Mouse (Mus musculus) v-Abl transformed pro-B cells (cell line): ENCODE measurements around the gene Lhfp.

Experiments used
- in situ Hi-C, 2 experiments: fragments of 400-800 bp; cut with MboI; formaldehyde crosslinking; loops; one replicate each; pipeline ENCODE4 v1.15.1; 2025; ENCODE audit not compliant: unreplicated experiment in 2 of 2

Gene Lhfp

GRCm38 (mm10) chr3:53204985-53205365 is 163.6 kb downstream of the Lhfp start:
- in situ Hi-C loops = no loop called here

GRCm38 (mm10) chr3:53205706-53206105 is 164.4 kb downstream of the Lhfp start:
- in situ Hi-C loops = no loop called here

DNA sequence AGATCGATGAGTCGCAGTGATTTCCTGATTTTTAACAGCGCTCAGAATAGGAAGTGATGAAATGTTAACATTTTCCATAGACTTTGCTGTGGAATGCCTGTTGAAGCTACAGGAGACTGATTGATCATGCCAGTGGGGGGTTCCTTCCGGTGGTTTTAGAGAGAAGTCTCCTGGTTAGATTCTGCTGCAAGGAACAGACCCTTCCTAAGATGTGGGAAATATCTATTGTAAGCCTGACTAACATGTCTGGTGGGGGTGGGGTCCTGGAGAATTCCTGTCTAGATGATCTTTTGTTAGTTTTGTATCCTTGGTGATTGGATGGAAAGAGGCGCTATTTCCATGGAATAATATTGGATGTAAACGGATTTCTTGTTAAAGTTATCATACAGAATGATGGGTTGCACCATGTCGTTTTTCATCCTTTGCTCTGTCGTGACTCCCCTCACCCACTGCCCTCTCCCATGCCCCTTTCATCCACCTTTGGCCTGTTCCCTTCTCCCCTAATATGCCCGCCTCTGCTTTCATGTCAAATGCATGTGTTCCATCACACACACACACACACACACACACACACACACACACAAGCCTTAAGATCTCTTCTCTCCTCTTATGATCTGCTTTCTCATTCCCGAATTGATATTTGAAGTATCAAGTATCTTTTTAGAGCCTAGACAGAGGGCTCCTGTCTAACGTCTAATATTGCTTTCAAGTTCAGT is 165.3 kb downstream of the Lhfp start:
- in situ Hi-C loops = no loop called here

DNA sequence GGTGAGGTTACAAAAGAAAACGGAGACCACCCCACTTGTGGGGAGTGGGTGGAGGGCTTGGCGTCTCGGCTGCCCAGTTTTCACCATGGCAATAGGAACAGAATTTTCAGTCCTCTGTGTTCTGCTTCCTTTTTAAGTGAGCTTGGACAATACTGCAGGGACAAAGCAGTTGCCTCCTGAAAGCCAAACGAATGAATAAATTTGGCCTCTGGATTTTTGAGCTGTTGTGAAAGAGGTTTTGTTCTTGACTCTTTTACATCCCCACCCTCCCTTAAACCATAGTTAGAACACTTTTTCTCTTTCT is 165.8 kb downstream of the Lhfp start:
- in situ Hi-C loops = no loop called here

- in situ Hi-C loops = no loop called here
Measured at GRCm38 (mm10) chr3:53210691-53211526, 169.6 kb downstream of the Lhfp start.

GRCm38 (mm10) chr3:53212599-53212998 is 171.3 kb downstream of the Lhfp start:
- in situ Hi-C loops = no loop called here

GRCm38 (mm10) chr3:53213346-53213745 is 172.0 kb downstream of the Lhfp start:
- in situ Hi-C loops = no loop called here

DNA sequence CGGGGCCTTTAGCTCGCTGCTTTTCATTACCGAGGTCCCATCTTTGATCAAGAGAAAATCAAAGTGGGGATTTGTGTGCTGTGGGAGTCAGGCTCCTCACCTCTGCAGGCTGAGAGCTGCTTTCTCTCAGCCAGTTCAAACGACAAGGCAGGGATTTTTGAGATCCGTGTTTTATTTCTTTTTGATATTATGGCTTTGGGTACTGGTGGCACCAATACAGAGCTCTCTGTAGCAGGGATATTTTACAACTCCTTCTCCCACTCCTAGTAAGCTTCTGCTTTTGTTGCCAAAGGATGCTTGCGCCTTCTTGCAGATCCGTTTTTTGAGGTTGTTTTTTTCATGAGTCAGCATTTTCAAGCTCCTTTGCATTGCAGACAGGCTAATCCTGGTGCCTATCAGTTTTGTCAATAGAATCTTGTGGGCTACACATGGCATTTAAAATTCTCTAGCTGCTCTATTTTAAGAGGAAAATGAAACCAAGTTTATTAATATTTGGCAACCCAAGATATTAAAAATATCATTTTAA is 172.5 kb downstream of the Lhfp start:
- in situ Hi-C loops = no loop called here

DNA sequence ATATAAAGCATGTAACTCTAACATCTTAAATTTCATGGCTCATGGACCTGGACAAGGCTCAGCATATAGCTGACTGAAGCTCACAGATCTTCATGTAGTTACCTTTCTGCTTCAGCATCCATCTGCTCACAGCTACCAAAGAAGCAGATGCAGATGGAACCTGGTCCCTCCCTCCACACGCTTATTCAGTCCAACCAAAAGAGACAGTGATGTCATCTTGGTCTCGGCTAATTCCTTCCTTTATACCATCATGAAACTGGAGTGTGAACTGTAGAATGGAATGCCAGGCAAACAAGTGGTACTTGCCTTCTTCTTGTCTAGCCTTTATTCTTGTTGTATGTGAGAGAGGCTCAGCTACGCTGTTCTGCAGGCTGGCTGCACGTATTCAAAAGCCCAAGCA is 173.1 kb downstream of the Lhfp start:
- in situ Hi-C loops = no loop called here

GRCm38 (mm10) chr3:53217697-53218096 is 176.4 kb downstream of the Lhfp start:
- in situ Hi-C loops = no loop called here

GRCm38 (mm10) chr3:53221531-53222272 is 180.4 kb downstream of the Lhfp start:
- in situ Hi-C loops = loop anchor here (10.0 kb wide), 2 partner anchors 167 to 223 kb away; no protein-coding TSS in a partner anchor

DNA sequence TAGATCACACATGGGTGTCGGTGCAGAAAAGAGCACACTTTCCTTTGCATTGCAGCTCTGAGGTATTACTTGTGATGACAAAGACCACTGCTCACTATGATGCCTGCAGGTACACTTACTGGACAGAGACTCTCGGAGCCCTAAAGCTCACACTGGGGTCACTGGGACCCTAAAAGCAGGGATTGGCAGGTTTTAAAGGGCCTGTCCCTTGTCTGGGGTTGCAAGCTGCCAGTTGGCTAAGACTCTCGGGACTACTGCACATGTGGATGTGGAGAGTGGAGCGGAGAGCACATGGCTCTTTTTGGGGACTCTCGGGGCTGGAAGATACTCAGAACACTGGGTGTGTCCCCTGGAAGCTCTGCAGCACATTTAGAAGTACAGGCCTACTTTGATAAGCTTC is 182.8 kb downstream of the Lhfp start:
- in situ Hi-C loops = loop anchor here (10.0 kb wide), 2 partner anchors 169 to 221 kb away; no protein-coding TSS in a partner anchor

DNA sequence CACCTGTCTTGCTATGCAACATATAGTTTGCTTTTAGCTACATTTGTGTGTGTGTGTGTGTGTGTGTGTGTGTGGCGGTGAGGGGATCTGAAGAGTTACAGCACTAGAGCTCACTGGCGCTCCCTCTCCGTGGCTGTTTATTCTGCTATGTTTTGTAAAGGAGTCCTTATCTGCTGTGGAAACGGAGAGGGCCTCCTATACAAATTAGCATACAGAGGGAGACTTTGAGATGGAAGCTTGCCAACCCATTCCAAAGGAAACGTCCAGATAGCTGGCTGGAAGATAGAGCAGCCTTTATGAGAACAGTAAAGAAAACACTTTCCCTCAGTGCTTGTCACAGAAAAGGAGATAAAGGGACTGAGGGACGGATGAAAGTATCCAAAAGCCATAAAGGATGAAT is 184.4 kb downstream of the Lhfp start:
- in situ Hi-C loops = loop anchor here (10.0 kb wide), 2 partner anchors 171 to 219 kb away; no protein-coding TSS in a partner anchor

GRCm38 (mm10) chr3:53226223-53226622 is 184.9 kb downstream of the Lhfp start:
- in situ Hi-C loops = loop anchor here (10.0 kb wide), 2 partner anchors 171 to 219 kb away; no protein-coding TSS in a partner anchor

DNA sequence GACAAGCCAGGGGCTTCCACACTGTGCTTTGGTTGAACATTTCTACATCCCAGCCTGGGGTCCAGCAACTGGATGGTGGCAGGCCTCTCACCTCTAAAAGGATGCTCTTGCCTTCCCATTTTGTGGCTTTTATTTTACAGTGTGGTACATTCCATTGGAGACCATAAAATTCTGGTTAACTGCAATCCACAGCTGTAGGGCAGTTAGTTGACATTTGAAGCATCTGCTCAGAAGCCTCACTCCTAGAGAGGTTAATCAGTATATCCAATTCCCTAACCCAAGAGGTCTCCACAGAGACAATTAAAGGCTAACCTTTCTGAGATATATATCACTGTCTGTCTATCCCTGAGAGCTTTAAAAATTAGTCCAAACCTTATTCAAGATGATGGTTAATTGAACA is 186.5 kb downstream of the Lhfp start:
- in situ Hi-C loops = loop anchor here (10.0 kb wide), 2 partner anchors 173 to 217 kb away; no protein-coding TSS in a partner anchor

DNA sequence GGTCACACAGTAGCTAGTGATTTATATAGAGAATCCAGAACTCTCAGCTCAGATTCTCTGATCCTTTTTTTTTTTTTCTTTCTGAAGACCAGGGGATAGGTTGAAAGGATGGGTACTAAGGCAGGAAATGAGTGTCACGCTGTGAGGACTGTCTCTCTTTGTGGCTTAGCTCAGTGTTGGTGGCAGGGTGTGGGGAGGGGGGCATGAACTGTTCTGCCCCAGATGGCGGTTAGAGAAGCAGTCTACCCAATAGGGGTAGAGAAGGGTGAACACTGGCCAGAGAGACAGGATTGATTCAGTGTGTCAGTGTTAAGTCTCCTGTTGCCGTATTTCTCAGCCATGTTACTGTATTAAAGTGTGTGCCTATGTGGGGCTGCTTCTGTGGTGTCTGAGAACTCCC is 189.2 kb downstream of the Lhfp start:
- in situ Hi-C loops = loop anchor here (5.0 to 10.0 kb wide), 2 partner anchors 196 to 198 kb away; no protein-coding TSS in a partner anchor

DNA sequence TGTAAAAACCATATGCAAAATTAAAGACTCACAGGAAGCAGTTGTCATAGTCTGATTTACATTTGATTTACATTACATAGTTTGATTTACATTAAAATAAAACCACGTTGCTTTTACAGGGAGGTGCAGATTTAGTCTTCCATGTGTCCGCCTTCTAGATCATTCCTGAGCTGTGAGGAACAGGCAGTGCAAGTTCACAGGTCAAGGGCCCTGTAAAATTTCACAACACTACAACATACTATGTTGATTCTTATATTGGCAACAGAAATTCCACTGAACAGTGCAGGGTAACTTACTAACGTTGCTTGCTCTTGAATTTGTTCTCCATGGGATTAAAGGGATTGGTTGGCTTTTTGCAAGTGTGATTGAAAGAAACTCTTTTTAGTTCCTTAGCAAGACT is 189.8 kb downstream of the Lhfp start:
- in situ Hi-C loops = loop anchor here (5.0 to 10.0 kb wide), 2 partner anchors 196 to 199 kb away; no protein-coding TSS in a partner anchor

DNA sequence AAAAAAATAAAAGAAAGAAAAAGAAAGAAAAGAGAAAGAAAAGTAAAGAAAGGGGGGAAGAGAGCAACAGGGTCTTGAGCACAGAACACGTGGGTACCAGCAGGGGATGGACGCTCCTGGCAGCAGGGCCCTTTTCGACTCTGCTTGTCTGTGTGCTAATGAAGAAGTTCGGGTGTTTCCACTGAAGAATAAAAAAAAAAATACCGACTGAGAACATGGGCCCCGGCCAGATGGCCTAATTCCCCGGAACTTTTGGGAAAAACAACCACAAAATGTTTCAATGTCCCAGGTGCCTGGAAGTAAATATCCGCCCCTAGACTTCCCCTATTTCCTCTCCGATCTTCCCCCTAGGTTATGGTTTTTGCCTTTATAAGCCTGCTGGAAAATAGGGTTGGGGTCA is 191.1 kb downstream of the Lhfp start:
- in situ Hi-C loops = loop anchor here (5.0 to 10.0 kb wide), 2 partner anchors 198 to 200 kb away; no protein-coding TSS in a partner anchor

DNA sequence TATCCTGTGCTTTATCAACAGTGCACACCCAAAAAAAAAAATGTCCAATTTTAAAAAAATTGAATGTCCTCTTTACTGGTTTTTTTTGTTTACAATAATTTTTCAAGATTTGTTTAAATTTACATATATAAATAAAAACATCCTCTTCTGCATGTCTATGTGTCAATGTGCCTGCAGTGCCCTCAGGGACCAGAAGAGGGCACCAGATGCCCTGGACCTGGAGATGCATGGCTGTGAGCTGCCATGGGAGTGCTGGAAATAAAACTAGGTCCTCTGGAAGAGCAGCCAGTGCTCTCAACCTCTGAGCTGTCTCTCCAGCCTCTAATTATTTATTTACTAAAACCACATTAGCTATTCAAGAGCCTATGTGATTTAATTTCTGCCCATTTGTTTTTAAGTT is 193.4 kb downstream of the Lhfp start:
- in situ Hi-C loops = loop anchor here (5.0 to 10.0 kb wide), 5 partner anchors 43 to 208 kb away; no protein-coding TSS in a partner anchor

DNA sequence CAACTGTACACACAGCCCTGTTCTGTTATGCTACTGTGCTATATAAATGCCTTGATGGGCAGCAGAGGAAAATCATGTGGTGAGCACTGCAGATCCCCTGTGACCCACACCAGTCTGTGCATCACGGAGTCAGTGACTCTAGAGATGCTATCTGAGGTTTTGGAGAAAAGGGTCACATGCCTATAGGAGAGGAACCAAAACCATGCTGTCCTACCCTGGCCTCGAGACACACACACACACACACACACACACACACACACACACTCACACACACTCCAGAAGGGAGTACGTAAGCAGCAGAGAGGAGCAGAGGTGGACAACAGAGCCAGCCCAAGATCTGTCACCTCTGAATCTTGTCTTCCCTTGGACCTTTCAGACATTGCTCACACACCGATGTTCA is 195.1 kb downstream of the Lhfp start:
- in situ Hi-C loops = loop anchor here (5.0 to 10.0 kb wide), 4 partner anchors 41 to 206 kb away; no protein-coding TSS in a partner anchor
